19 mouse cellular contexts compared by ENCODE assay signal in the genomic region with DNA sequence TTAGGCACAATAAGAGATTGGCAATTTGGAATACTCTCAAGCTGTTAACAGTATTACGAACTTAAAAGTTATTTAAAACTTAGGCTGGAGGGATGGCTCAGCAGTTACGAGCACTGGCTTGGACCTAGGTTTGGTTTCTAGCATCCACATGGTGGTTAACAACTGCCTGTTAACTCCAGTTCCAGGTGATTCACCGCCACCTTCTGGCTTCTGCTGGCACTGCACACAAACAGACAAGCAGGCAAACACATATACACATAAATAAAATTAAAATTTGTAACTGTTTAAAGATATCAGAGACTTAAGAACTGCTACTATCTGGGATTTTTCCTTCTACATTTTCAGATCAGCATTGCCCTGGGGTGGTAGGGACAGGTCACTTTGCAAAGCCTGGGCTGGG. TPM values are rescaled to one million over a fixed set of nuclear protein-coding genes. Genes with fewer than 3 reads are reported as not detected.
A peak's percentile ranks its signal among the peaks of the same experiment; 100 is the strongest.
DNase-seq lines count a peak whose midpoint lies in the region; ATAC-seq and TF ChIP-seq lines count a peak whose summit lies in the region.
"Had no signal": no experiment of that assay in that cellular context is flagged by ENCODE, and none has a peak within 500 bp of the region (broad histone marks: within the 10 kb centered on the region; RNA-seq: fewer than 3 reads in every experiment).

No protein-coding gene starts in this region.

- H3K27me3 ChIP-seq in hindbrain, postnatal 0 days (ENCODE audit: insufficient read depth, low read length): no peaks in the 10 kb centered on the region
- H3K27me3 ChIP-seq in hindbrain, embryonic 11.5 days (ENCODE audit: control insufficient read depth, insufficient read depth, low read length): no peaks in the 10 kb centered on the region
- H3K27me3 ChIP-seq in liver, postnatal 0 days (ENCODE audit: insufficient read depth, low read length): no peaks in the 10 kb centered on the region
- H3K27me3 ChIP-seq in liver, embryonic 12.5 days (replicated peaks): no peaks in the 10 kb centered on the region
- H3K27me3 ChIP-seq: embryonic facial prominence, embryonic 12.5 days; limb, embryonic 15.5 days; neural tube, embryonic 13.5 days had no signal

- 91% methylated on average over 3 of the region's 3 CpGs for WGBS in hindbrain, postnatal 0 days
- 89% methylated on average over 3 of the region's 3 CpGs for WGBS in hindbrain, embryonic 11.5 days
- 77% methylated on average over 3 of the region's 3 CpGs for whole genome bisulfite sequencing in liver, postnatal 0 days (ENCODE audit: insufficient replicate concordance)
- 70% methylated on average over 3 of the region's 3 CpGs for WGBS in liver, embryonic 12.5 days (ENCODE audit: insufficient replicate concordance)

- H3K4me2 ChIP-seq in hindbrain, postnatal 0 days (ENCODE audit: low read depth, low read length): no peak overlapping the region
- H3K4me2 ChIP-seq in hindbrain, embryonic 11.5 days (replicated peaks; ENCODE audit: low read depth, low read length): no peak overlapping the region
- H3K4me2 ChIP-seq in liver, postnatal 0 days (ENCODE audit: low read depth, low read length): no peak overlapping the region
- H3K4me2 ChIP-seq in liver, embryonic 12.5 days: no peak overlapping the region
- H3K4me2 ChIP-seq: embryonic facial prominence, embryonic 12.5 days; limb, embryonic 15.5 days; neural tube, embryonic 13.5 days had no signal

- H3K9ac ChIP-seq in hindbrain, postnatal 0 days (replicated peaks; ENCODE audit: low read length): no peak overlapping the region
- no peak overlapping the region for H3K9ac ChIP-seq in hindbrain, embryonic 11.5 days (ENCODE audit: low read depth, low read length)
- no peak overlapping the region for H3K9ac ChIP-seq in liver, postnatal 0 days (replicated peaks)
- H3K9ac ChIP-seq in liver, embryonic 12.5 days: no peak overlapping the region
- H3K9ac ChIP-seq: embryonic facial prominence, embryonic 12.5 days; limb, embryonic 15.5 days; neural tube, embryonic 13.5 days had no signal

- no peaks in the 10 kb centered on the region for H3K36me3 ChIP-seq in hindbrain, postnatal 0 days (ENCODE audit: insufficient read depth, low read length)
- H3K36me3 ChIP-seq in hindbrain, embryonic 11.5 days (ENCODE audit: control insufficient read depth, insufficient read depth, low read length): no peaks in the 10 kb centered on the region
- no peaks in the 10 kb centered on the region for H3K36me3 ChIP-seq in liver, postnatal 0 days (replicated peaks; ENCODE audit: insufficient read depth, low read length)
- H3K36me3 ChIP-seq in liver, embryonic 12.5 days: no peaks in the 10 kb centered on the region
- H3K36me3 ChIP-seq: embryonic facial prominence, embryonic 12.5 days; forebrain, embryonic 10.5 days; limb, embryonic 15.5 days; neural tube, embryonic 13.5 days had no signal

- H3K9me3 ChIP-seq in hindbrain, postnatal 0 days (ENCODE audit: low read length): no peaks in the 10 kb centered on the region
- H3K9me3 ChIP-seq in hindbrain, embryonic 11.5 days (ENCODE audit: control insufficient read depth, low read length): no peaks in the 10 kb centered on the region
- H3K9me3 ChIP-seq in liver, postnatal 0 days (ENCODE audit: low read length): no peaks in the 10 kb centered on the region
- no peaks in the 10 kb centered on the region for H3K9me3 ChIP-seq in liver, embryonic 12.5 days (replicated peaks)
- H3K9me3 ChIP-seq: embryonic facial prominence, embryonic 12.5 days; forebrain, embryonic 10.5 days; limb, embryonic 15.5 days; neural tube, embryonic 13.5 days had no signal

- no peak for DNase-seq in hindbrain, postnatal 0 days (ENCODE audit: low spot score)
- no peak for DNase-seq in hindbrain, embryonic 11.5 days (ENCODE audit: low spot score)
- no peak for DNase-seq in liver, postnatal 0 days
- peak; percentile 2 to 12 for DNase-seq in B cell, adult 2 months
- peak; percentile 53 for DNase-seq in R1 (ENCODE audit: low read depth, low spot score)
- DNase-seq in spleen, postnatal 4 days (ENCODE audit: low spot score in 2 of 2): no peak
- DNase-seq in heart, adult 18-20 months: no peak
- DNase-seq: adrenal gland, postnatal 14 days; cerebellum, postnatal 25 days had no signal

- no peak overlapping the region for H3K27ac ChIP-seq in hindbrain, postnatal 0 days
- H3K27ac ChIP-seq in hindbrain, embryonic 11.5 days (ENCODE audit: low read depth, low read length): no peak overlapping the region
- no peak overlapping the region for H3K27ac ChIP-seq in liver, postnatal 0 days (ENCODE audit: low read depth)
- no peak overlapping the region for H3K27ac ChIP-seq in liver, embryonic 12.5 days
- H3K27ac ChIP-seq: embryonic facial prominence, embryonic 12.5 days; forebrain, embryonic 10.5 days; limb, embryonic 15.5 days; neural tube, embryonic 13.5 days had no signal

- no peak overlapping the region for H3K4me3 ChIP-seq in hindbrain, postnatal 0 days (ENCODE audit: low read length)
- H3K4me3 ChIP-seq in hindbrain, embryonic 11.5 days (ENCODE audit: low read depth, low read length): no peak overlapping the region
- H3K4me3 ChIP-seq in liver, postnatal 0 days (ENCODE audit: low read depth, low read length): no peak overlapping the region
- no peak overlapping the region for H3K4me3 ChIP-seq in liver, embryonic 12.5 days
- H3K4me3 ChIP-seq: embryonic facial prominence, embryonic 12.5 days; forebrain, embryonic 10.5 days; limb, embryonic 15.5 days; neural tube, embryonic 13.5 days had no signal

- TF ChIP-seq EP300 in liver, postnatal 0 days (IDR thresholded peaks at IDR 0.05; ENCODE audit: low read depth): no peak

- ATAC-seq in hindbrain, postnatal 0 days: no peak
- no peak for ATAC-seq in hindbrain, embryonic 11.5 days (ENCODE audit: low FRiP score)
- no peak for ATAC-seq in liver, postnatal 0 days
- no peak for ATAC-seq in liver, embryonic 12.5 days
- ATAC-seq: hindbrain, embryonic 16.5 days; midbrain, embryonic 16.5 days had no signal

- H3K4me1 ChIP-seq in hindbrain, postnatal 0 days (ENCODE audit: insufficient read depth, low read length): no peaks in the 10 kb centered on the region
- no peaks in the 10 kb centered on the region for H3K4me1 ChIP-seq in hindbrain, embryonic 11.5 days (replicated peaks; ENCODE audit: control insufficient read depth, insufficient read depth, low read length)
- peaks cover 5% of the 10 kb centered on the region for H3K4me1 ChIP-seq in liver, postnatal 0 days (ENCODE audit: insufficient read depth)
- H3K4me1 ChIP-seq in liver, embryonic 12.5 days: 0 out of 2 replicates have a peak, but pooled peaks cover 5% of the 10 kb centered on the region
- H3K4me1 ChIP-seq: embryonic facial prominence, embryonic 12.5 days had no signal

- TF ChIP-seq CTCF in hindbrain, postnatal 0 days (IDR thresholded peaks at IDR 0.05; ENCODE audit: low read depth): peak; percentile 29
- TF ChIP-seq CTCF in liver, postnatal 0 days (IDR thresholded peaks at IDR 0.05; ENCODE audit: low read depth): peak; percentile 39

RNA-seq across cellular contexts. Expression of a gene that starts 26.8 kb away (rescaled TPM):
- total RNA-seq in hindbrain, postnatal 0 days (2014; rRNA removed): not detected in 2 replicates
- polyA plus RNA-seq in hindbrain, postnatal 0 days (2015; fragmentation: Nextera tagmentation; extraction: Ambion mirVana): not detected in 2 replicates
- not detected in 2 replicates for polyA plus RNA-seq in hindbrain, embryonic 11.5 days (2014; fragmentation: Nextera tagmentation; extraction: Ambion mirVana)
- not detected in 2 replicates for polyA plus RNA-seq in liver, postnatal 0 days (2015; fragmentation: Nextera tagmentation; extraction: Ambion mirVana)
- polyA plus RNA-seq in liver, embryonic 12.5 days (2016; fragmentation: Nextera tagmentation; extraction: Ambion mirVana): not detected in 2 replicates
- not detected for total RNA-seq in heart, adult 18-20 months (2021)
- total RNA-seq: adrenal gland, postnatal 14 days; granulocyte monocyte progenitor cell, adult 5-6 weeks; left cerebral cortex, adult 18-20 months had no signal
- polyA plus RNA-seq: embryonic facial prominence, embryonic 12.5 days; forebrain, embryonic 10.5 days; heart, postnatal 0 days; hindbrain, embryonic 16.5 days; limb, embryonic 15.5 days; midbrain, embryonic 16.5 days; neural tube, embryonic 13.5 days had no signal

Comparison
In these comparisons a context has a peak if more than half of its experiments do, and no peak if none do; other contexts are left out.
1. DNase-seq: peak in B cell, adult 2 months (2 of 2) and R1 (single experiment); none in hindbrain, postnatal 0 days (single experiment), hindbrain, embryonic 11.5 days (single experiment), liver, postnatal 0 days (single experiment), spleen, postnatal 4 days (0 of 2) and heart, adult 18-20 months (0 of 2).